ENCODE assay signal across 8 mouse cellular contexts in the genomic region with DNA sequence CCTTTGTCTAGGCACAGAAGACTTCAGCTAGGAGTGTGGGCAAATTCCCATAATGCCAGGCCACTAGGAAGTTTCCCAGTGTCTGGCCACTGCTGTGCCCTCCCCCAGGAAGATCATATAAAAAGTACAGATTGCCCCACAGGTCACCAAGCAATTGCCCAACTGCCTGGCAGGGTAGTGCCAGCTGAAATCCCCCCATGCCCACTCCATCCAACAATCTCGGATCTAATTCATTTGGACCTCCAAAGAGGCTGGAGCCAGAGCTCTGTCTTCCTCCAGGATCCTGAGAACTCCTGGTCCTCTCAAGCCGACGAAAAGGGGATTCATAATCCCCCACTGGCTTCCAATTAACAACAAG. TPM values are rescaled to one million over a fixed set of nuclear protein-coding genes. Genes with fewer than 3 reads are reported as not detected.
DNase-seq lines count a peak whose midpoint lies in the region; ATAC-seq and TF ChIP-seq lines count a peak whose summit lies in the region.

No protein-coding gene starts in this region.

- peaks cover 50 to 60% of the 10 kb centered on the region in 2 experiments for H3K36me3 ChIP-seq in CH12.LX (replicated peaks in 1 of 2; ENCODE audit: control insufficient read depth in 1 of 2, insufficient read depth in 1 of 2, low read length in 1 of 2)
- H3K36me3 ChIP-seq in forebrain, postnatal 0 days (ENCODE audit: insufficient read depth): peaks cover 37% of the 10 kb centered on the region
- peaks cover 28% of the 10 kb centered on the region for H3K36me3 ChIP-seq in lung, postnatal 0 days (ENCODE audit: insufficient read depth, low read length)

- TF ChIP-seq CTCF in gastrocnemius, adult 2 months (IDR thresholded peaks at IDR 0.05): no peak
- no peak for TF ChIP-seq CTCF in CH12.LX (conservative IDR thresholded peaks at IDR 0.05 in 1 of 2, IDR thresholded peaks at IDR 0.05 in 1 of 2; ENCODE audit: low read depth in 2 of 2, low read length in 2 of 2)
- no peak for TF ChIP-seq CTCF in forebrain, postnatal 0 days (IDR thresholded peaks at IDR 0.05; ENCODE audit: low read depth)
- no peak for TF ChIP-seq CTCF in lung, postnatal 0 days (IDR thresholded peaks at IDR 0.05)

- intact Hi-C loops in gastrocnemius, adult 2 months (cut with DNase I): no loop called here
- intact Hi-C loops in gastrocnemius, postnatal 36 days (cut with DNase I): no loop called here

- peaks cover 16 to 31% of the 10 kb centered on the region in 2 experiments for H3K4me1 ChIP-seq in CH12.LX (ENCODE audit: control insufficient read depth in 1 of 2, insufficient read depth in 2 of 2)
- H3K4me1 ChIP-seq in forebrain, postnatal 0 days (ENCODE audit: insufficient read depth): peaks cover 20% of the 10 kb centered on the region
- H3K4me1 ChIP-seq in lung, postnatal 0 days (ENCODE audit: insufficient read depth, low read depth, low read length): peaks cover 24% of the 10 kb centered on the region

- H3K4me2 ChIP-seq in CH12.LX (ENCODE audit: insufficient read depth, low read depth, poor library complexity, severe bottlenecking): peak overlapping the region; percentile 75
- peak overlapping the region; percentile 79 for H3K4me2 ChIP-seq in forebrain, postnatal 0 days (ENCODE audit: low read depth)
- peak overlapping the region; percentile 65 for H3K4me2 ChIP-seq in lung, postnatal 0 days (replicated peaks; ENCODE audit: low read depth, low read length)

- DNase-seq in gastrocnemius, adult 2 months: peak; percentile 36
- no peak for DNase-seq in gastrocnemius, postnatal 36 days
- no peak for DNase-seq in CH12.LX (ENCODE audit: extremely low read depth)
- no peak for DNase-seq in forebrain, postnatal 0 days
- DNase-seq in lung, postnatal 0 days (ENCODE audit: low spot score): peak; percentile 27
- no peak for DNase-seq in layer of hippocampus, adult 9-10 months (ENCODE audit: low spot score)
- DNase-seq in gastrocnemius, adult 8-10 months (ENCODE audit: low spot score in 2 of 2): no peak
- DNase-seq in gastrocnemius, postnatal 4 days (ENCODE audit: low spot score in 2 of 2): no peak

- peak overlapping the region; percentile 63 for H3K9ac ChIP-seq in CH12.LX (ENCODE audit: insufficient read depth, low read depth)
- H3K9ac ChIP-seq in forebrain, postnatal 0 days: peak overlapping the region; percentile 75
- H3K9ac ChIP-seq in lung, postnatal 0 days (replicated peaks; ENCODE audit: low read depth): peak overlapping the region; percentile 68

- 0% methylated on average over 3 of the region's 3 CpGs for WGBS in forebrain, postnatal 0 days
- 0% methylated on average over 3 of the region's 3 CpGs for WGBS in lung, postnatal 0 days

- H3K27ac ChIP-seq in gastrocnemius, adult 2 months: peak overlapping the region; percentile 98
- H3K27ac ChIP-seq in CH12.LX (ENCODE audit: insufficient read depth, low read depth): peak overlapping the region; percentile 77
- peak overlapping the region; percentile 94 for H3K27ac ChIP-seq in forebrain, postnatal 0 days (ENCODE audit: low read depth, low read length)
- peak overlapping the region; percentile 97 for H3K27ac ChIP-seq in lung, postnatal 0 days (ENCODE audit: low read length)

- peak overlapping the region; percentile 97 for H3K4me3 ChIP-seq in gastrocnemius, adult 2 months
- peak overlapping the region; percentile 74 to 83 (median 75) for H3K4me3 ChIP-seq in CH12.LX (replicated peaks in 1 of 3; ENCODE audit: low read depth in 2 of 3, low read length in 2 of 3, poor library complexity in 1 of 3)
- peak overlapping the region; percentile 67 for H3K4me3 ChIP-seq in forebrain, postnatal 0 days (ENCODE audit: low read depth, low read length)
- H3K4me3 ChIP-seq in lung, postnatal 0 days (ENCODE audit: low read depth, low read length): peak overlapping the region; percentile 74

- no peak for TF ChIP-seq POLR2A in CH12.LX (IDR thresholded peaks at IDR 0.05; ENCODE audit: low read depth, low read length)

- no peak for TF ChIP-seq RAD21 in CH12.LX (IDR thresholded peaks at IDR 0.05; ENCODE audit: low read depth, low read length)

- in situ Hi-C loops in CH12.LX (cut with MboI; ENCODE audit: low pct_ligation_motif_present, low pct_unique_long_range_greater_than_20kb, low sequenced_read_pairs): no loop called here

- peaks cover 37% of the 10 kb centered on the region for H3K79me2 ChIP-seq in CH12.LX (replicated peaks; ENCODE audit: control insufficient read depth, extremely low read depth, insufficient read depth, poor library complexity, severe bottlenecking)

- H3K27me3 ChIP-seq in CH12.LX (replicated peaks): no peaks in the 10 kb centered on the region
- H3K27me3 ChIP-seq in forebrain, postnatal 0 days (ENCODE audit: insufficient read depth, low read length): no peaks in the 10 kb centered on the region
- H3K27me3 ChIP-seq in lung, postnatal 0 days (replicated peaks; ENCODE audit: insufficient read depth, low read length): no peaks in the 10 kb centered on the region

- no peak for TF ChIP-seq EP300 in CH12.LX (IDR thresholded peaks at IDR 0.05; ENCODE audit: low read length)
- no peak for TF ChIP-seq EP300 in lung, postnatal 0 days (IDR thresholded peaks at IDR 0.05)

- dilution Hi-C loops in CH12.LX (cut with MboI; ENCODE audit: extremely low pct_ligation_motif_present, extremely low pct_unique_long_range_greater_than_20kb, low sequenced_read_pairs): no loop called here

- H3K9me3 ChIP-seq in CH12.LX (replicated peaks; ENCODE audit: low read length): no peaks in the 10 kb centered on the region
- H3K9me3 ChIP-seq in forebrain, postnatal 0 days (ENCODE audit: low read length): no peaks in the 10 kb centered on the region
- no peaks in the 10 kb centered on the region for H3K9me3 ChIP-seq in lung, postnatal 0 days (ENCODE audit: low read length)

- no peak for ATAC-seq in forebrain, postnatal 0 days
- no peak for ATAC-seq in lung, postnatal 0 days

TF ChIP-seq in CH12.LX, 34 proteins besides CTCF, POLR2A, EP300 and RAD21:
- no peak for TF ChIP-seq TCF12 (IDR thresholded peaks at IDR 0.05; ENCODE audit: low read depth, low read length)

RNA-seq across cellular contexts. Expression of a gene that starts 0.9 kb away (rescaled TPM):
- 10 to 100 TPM; 16.2 to 18.7 TPM for total RNA-seq in gastrocnemius, adult 2 months (2021)
- 10 to 100 TPM; 11.5 to 17.1 TPM for total RNA-seq in gastrocnemius, postnatal 36 days (2021)
- total RNA-seq in CH12.LX (2012; rRNA removed) (2.7 and 3.3 TPM in 2 replicates), CH12.LX (2014; rRNA removed) (0.51 and 0.74 TPM in 2 replicates)
- polyA plus RNA-seq in CH12.LX (2012; ENCODE audit: insufficient read length, low read depth): 16.5 and 17.7 TPM in 2 replicates
- 5.9 and 9.4 TPM in 2 replicates for total RNA-seq in forebrain, postnatal 0 days (2014; rRNA removed)
- polyA plus RNA-seq in forebrain, postnatal 0 days (2015; fragmentation: Nextera tagmentation; extraction: Ambion mirVana): 4.1 and 4.8 TPM in 2 replicates
- 13.5 and 14.2 TPM in 2 replicates for polyA plus RNA-seq in lung, postnatal 0 days (2015; fragmentation: Nextera tagmentation; extraction: Ambion mirVana)
- 10 to 100 TPM; 16.0 to 20.8 (median 17.4) TPM for total RNA-seq in gastrocnemius, adult 8-10 months (2022)
- 10 to 100 TPM; 34.2 to 41.9 TPM for total RNA-seq in gastrocnemius, postnatal 4 days (2021)

RNA-seq across cellular contexts. Expression of a gene that starts 21.7 kb away (rescaled TPM):
- total RNA-seq in gastrocnemius, adult 2 months (2021): 10 to 100 TPM; 91.3 to 98.3 TPM
- total RNA-seq in gastrocnemius, postnatal 36 days (2021): 10 to 100 TPM; 86.8 to 91.8 TPM
- total RNA-seq in CH12.LX (2012; rRNA removed): 88.5 and 91.9 TPM in 2 replicates
- 66.3 and 67.3 TPM in 2 replicates for total RNA-seq in CH12.LX (2014; rRNA removed)
- polyA plus RNA-seq in CH12.LX (2012; ENCODE audit: insufficient read length, low read depth): 79.1 and 94.1 TPM in 2 replicates
- total RNA-seq in forebrain, postnatal 0 days (2014; rRNA removed): 272 and 300 TPM in 2 replicates
- 332 and 343 TPM in 2 replicates for polyA plus RNA-seq in forebrain, postnatal 0 days (2015; fragmentation: Nextera tagmentation; extraction: Ambion mirVana)
- 198 and 204 TPM in 2 replicates for polyA plus RNA-seq in lung, postnatal 0 days (2015; fragmentation: Nextera tagmentation; extraction: Ambion mirVana)
- total RNA-seq in gastrocnemius, adult 8-10 months (2022): 100 to 1,000 TPM in 2 of 4 experiments, 10 to 100 TPM in 2; 89.1 to 101 (median 99.3) TPM
- total RNA-seq in gastrocnemius, postnatal 4 days (2021): 100 to 1,000 TPM; 145 to 146 TPM

RNA-seq across cellular contexts. Expression of a gene that starts 23.7 kb away (rescaled TPM):
- 10 to 100 TPM; 69.0 to 71.4 TPM for total RNA-seq in gastrocnemius, adult 2 months (2021)
- total RNA-seq in gastrocnemius, postnatal 36 days (2021): 10 to 100 TPM; 54.1 to 56.1 TPM
- total RNA-seq in CH12.LX (2012; rRNA removed) (224 and 234 TPM in 2 replicates), CH12.LX (2014; rRNA removed) (110 and 143 TPM in 2 replicates)
- 161 and 177 TPM in 2 replicates for polyA plus RNA-seq in CH12.LX (2012; ENCODE audit: insufficient read length, low read depth)
- 86.4 and 94.4 TPM in 2 replicates for total RNA-seq in forebrain, postnatal 0 days (2014; rRNA removed)
- 95.9 and 98.6 TPM in 2 replicates for polyA plus RNA-seq in forebrain, postnatal 0 days (2015; fragmentation: Nextera tagmentation; extraction: Ambion mirVana)
- polyA plus RNA-seq in lung, postnatal 0 days (2015; fragmentation: Nextera tagmentation; extraction: Ambion mirVana): 61.1 and 63.1 TPM in 2 replicates
- total RNA-seq in gastrocnemius, adult 8-10 months (2022): 10 to 100 TPM; 59.2 to 76.6 (median 66.0) TPM
- total RNA-seq in gastrocnemius, postnatal 4 days (2021): 10 to 100 TPM; 47.5 to 48.0 TPM

RNA-seq across cellular contexts. Expression of a gene that starts 24.8 kb away (rescaled TPM):
- total RNA-seq in gastrocnemius, adult 2 months (2021): under 1 TPM; 0.10 to 0.20 TPM
- total RNA-seq in gastrocnemius, postnatal 36 days (2021): under 1 TPM; 0.20 to 0.66 TPM
- total RNA-seq in CH12.LX (2012; rRNA removed) (1.3 and 2.1 TPM in 2 replicates), CH12.LX (2014; rRNA removed) (not detected in 2 replicates)
- polyA plus RNA-seq in CH12.LX (2012; ENCODE audit: insufficient read length, low read depth): 0.14 and 0.46 TPM in 2 replicates
- total RNA-seq in forebrain, postnatal 0 days (2014; rRNA removed): 210 and 223 TPM in 2 replicates
- polyA plus RNA-seq in forebrain, postnatal 0 days (2015; fragmentation: Nextera tagmentation; extraction: Ambion mirVana): 62.0 and 84.0 TPM in 2 replicates
- polyA plus RNA-seq in lung, postnatal 0 days (2015; fragmentation: Nextera tagmentation; extraction: Ambion mirVana): 0.12 and 0.25 TPM in 2 replicates
- under 1 TPM; 0.22 to 0.36 (median 0.29) TPM for total RNA-seq in gastrocnemius, adult 8-10 months (2022)
- total RNA-seq in gastrocnemius, postnatal 4 days (2021): 1 to 10 TPM; 1.2 to 1.4 TPM

RNA-seq across cellular contexts. Expression of a gene that starts 33.8 kb away (rescaled TPM):
- under 1 TPM; 0.89 to 0.99 TPM for total RNA-seq in gastrocnemius, adult 2 months (2021)
- total RNA-seq in gastrocnemius, postnatal 36 days (2021): 1 to 10 TPM in 1 of 2 experiments, under 1 TPM in 1; 0.96 to 1.3 TPM
- total RNA-seq in CH12.LX (2012; rRNA removed) (32.5 and 33.7 TPM in 2 replicates), CH12.LX (2014; rRNA removed) (32.4 and 34.0 TPM in 2 replicates)
- polyA plus RNA-seq in CH12.LX (2012; ENCODE audit: insufficient read length, low read depth): 42.4 and 44.7 TPM in 2 replicates
- 0.52 and 0.69 TPM in 2 replicates for total RNA-seq in forebrain, postnatal 0 days (2014; rRNA removed)
- 0.81 and 0.99 TPM in 2 replicates for polyA plus RNA-seq in forebrain, postnatal 0 days (2015; fragmentation: Nextera tagmentation; extraction: Ambion mirVana)
- polyA plus RNA-seq in lung, postnatal 0 days (2015; fragmentation: Nextera tagmentation; extraction: Ambion mirVana): 8.5 TPM in 2 replicates
- total RNA-seq in gastrocnemius, adult 8-10 months (2022): 1 to 10 TPM in 1 of 4 experiments, under 1 TPM in 3; 0.39 to 1.2 (median 0.57) TPM
- total RNA-seq in gastrocnemius, postnatal 4 days (2021): 1 to 10 TPM; 2.8 to 3.9 TPM

Comparison
In these comparisons a context has a peak if more than half of its experiments do, and no peak if none do; other contexts are left out.
1. DNase-seq: peak in gastrocnemius, adult 2 months (single experiment) and lung, postnatal 0 days (single experiment); none in gastrocnemius, postnatal 36 days (0 of 2), CH12.LX (single experiment), forebrain, postnatal 0 days (single experiment), layer of hippocampus, adult 9-10 months (single experiment), gastrocnemius, adult 8-10 months (0 of 2) and gastrocnemius, postnatal 4 days (0 of 2).
2. Peak in every context shown above with its lines, with median percentiles within 50 percentile points of each other: H3K27ac ChIP-seq, H3K4me3 ChIP-seq, H3K4me2 ChIP-seq and H3K9ac ChIP-seq.